Mouse (Mus musculus): ENCODE measurements around the gene Dusp1. TPM values are rescaled to one million over a fixed set of nuclear protein-coding genes. Genes with fewer than 3 reads are reported as not detected.
A peak's percentile ranks its signal among the peaks of the same experiment; 100 is the strongest.

Dusp1 gene
- polyA plus RNA-seq, 1 experiment from 2014 or later = 36.9 TPM

GRCm38 (mm10) chr17:26603311-26603710 is 41.4 kb upstream of the Dusp1 start:
- Histone ChIP-seq H3K27me3 (ENCODE audit: control insufficient read depth, insufficient read depth, low read length) (no peaks in the 10 kb centered on the region), H3K9me3 (ENCODE audit: control insufficient read depth, low read length) (no peaks in the 10 kb centered on the region), H3K36me3 (ENCODE audit: control insufficient read depth, insufficient read depth, low read length) (peaks cover 13% of the 10 kb centered on the region; the same call in 1 of the 2 replicates), H3K4me2 (ENCODE audit: low read length) (no peak overlapping the region), H3K4me1 (ENCODE audit: control insufficient read depth in 2 of 2, insufficient read depth in 2 of 2, low read length in 2 of 2) (peaks cover 22 to 31% of the 10 kb centered on the region in 2 experiments), H3K9ac (ENCODE audit: low read length) (no peak overlapping the region), H3K27ac (replicated peaks in 1 of 2; ENCODE audit: control insufficient read depth in 1 of 2, insufficient read depth in 1 of 2, low read depth in 2 of 2, low read length in 2 of 2) (peak overlapping the region; percentile 13 to 66; a peak in 3 of 4 replicates), H3K4me3 (ENCODE audit: control insufficient read depth in 1 of 2, insufficient read depth in 1 of 2, low read depth in 1 of 2, low read length in 2 of 2) (no peak overlapping the region)
- WGBS = 88% methylated on average over 8 of the region's 8 CpGs
- ATAC-seq (ENCODE audit: insufficient number of reproducible peaks, insufficient read depth, low FRiP score, low read depth) = no peak

- no peaks in the 10 kb centered on the region for H3K27me3 ChIP-seq (ENCODE audit: control insufficient read depth, insufficient read depth, low read length)
- H3K9ac ChIP-seq (ENCODE audit: low read length) = peak overlapping the region; percentile 41; the same call in 1 of the 2 replicates
- peak overlapping the region; percentile 13 to 66 for H3K27ac ChIP-seq (replicated peaks in 1 of 2; ENCODE audit: control insufficient read depth in 1 of 2, insufficient read depth in 1 of 2, low read depth in 2 of 2, low read length in 2 of 2)
- H3K4me3 ChIP-seq (ENCODE audit: control insufficient read depth in 1 of 2, insufficient read depth in 1 of 2, low read depth in 1 of 2, low read length in 2 of 2) = no peak overlapping the region
- ATAC-seq (ENCODE audit: insufficient number of reproducible peaks, insufficient read depth, low FRiP score, low read depth) = no peak
- H3K4me2 ChIP-seq (ENCODE audit: low read length) = no peak overlapping the region
- H3K36me3 ChIP-seq (ENCODE audit: control insufficient read depth, insufficient read depth, low read length) = peaks cover 12% of the 10 kb centered on the region; the same call in 1 of the 2 replicates
- peaks cover 22 to 35% of the 10 kb centered on the region in 2 experiments for H3K4me1 ChIP-seq (ENCODE audit: control insufficient read depth in 2 of 2, insufficient read depth in 2 of 2, low read length in 2 of 2)
- 48% methylated on average over 12 of the region's 12 CpGs for WGBS
- H3K9me3 ChIP-seq (ENCODE audit: control insufficient read depth, low read length) = no peaks in the 10 kb centered on the region
Measured at GRCm38 (mm10) chr17:26602371-26602885, 40.5 kb upstream of the Dusp1 start.

- WGBS = 44% methylated on average over 6 of the region's 6 CpGs
- Histone ChIP-seq H3K4me3 (ENCODE audit: control insufficient read depth in 1 of 2, insufficient read depth in 1 of 2, low read depth in 1 of 2, low read length in 2 of 2) (no peak overlapping the region), H3K4me2 (ENCODE audit: low read length) (no peak overlapping the region), H3K9ac (ENCODE audit: low read length) (peak overlapping the region; percentile 57; the same call in 1 of the 2 replicates), H3K9me3 (ENCODE audit: control insufficient read depth, low read length) (no peaks in the 10 kb centered on the region), H3K4me1 (ENCODE audit: control insufficient read depth in 2 of 2, insufficient read depth in 2 of 2, low read length in 2 of 2) (peaks cover 26 to 40% of the 10 kb centered on the region in 2 experiments), H3K27ac (replicated peaks in 1 of 2; ENCODE audit: control insufficient read depth in 1 of 2, insufficient read depth in 1 of 2, low read depth in 2 of 2, low read length in 2 of 2) (peak overlapping the region; percentile 13 to 66), H3K27me3 (ENCODE audit: control insufficient read depth, insufficient read depth, low read length) (no peaks in the 10 kb centered on the region), H3K36me3 (ENCODE audit: control insufficient read depth, insufficient read depth, low read length) (peaks cover 12% of the 10 kb centered on the region; the same call in 1 of the 2 replicates)
- ATAC-seq (ENCODE audit: insufficient number of reproducible peaks, insufficient read depth, low FRiP score, low read depth) = no peak
Measured at GRCm38 (mm10) chr17:26601926-26602325, 40.0 kb upstream of the Dusp1 start.

GRCm38 (mm10) chr17:26601514-26601913 is 39.6 kb upstream of the Dusp1 start:
- Histone ChIP-seq H3K4me1 (ENCODE audit: control insufficient read depth in 2 of 2, insufficient read depth in 2 of 2, low read length in 2 of 2) (peaks cover 30 to 44% of the 10 kb centered on the region in 2 experiments), H3K27me3 (ENCODE audit: control insufficient read depth, insufficient read depth, low read length) (no peaks in the 10 kb centered on the region), H3K4me3 (ENCODE audit: control insufficient read depth in 1 of 2, insufficient read depth in 1 of 2, low read depth in 1 of 2, low read length in 2 of 2) (no peak overlapping the region), H3K27ac (replicated peaks in 1 of 2; ENCODE audit: control insufficient read depth in 1 of 2, insufficient read depth in 1 of 2, low read depth in 2 of 2, low read length in 2 of 2) (peak overlapping the region; percentile 4 to 66; a peak in 2 of 4 replicates), H3K36me3 (ENCODE audit: control insufficient read depth, insufficient read depth, low read length) (peaks cover 12% of the 10 kb centered on the region; the same call in 1 of the 2 replicates), H3K9me3 (ENCODE audit: control insufficient read depth, low read length) (no peaks in the 10 kb centered on the region), H3K4me2 (ENCODE audit: low read length) (no peak overlapping the region), H3K9ac (ENCODE audit: low read length) (peak overlapping the region; percentile 57)
- 57% methylated on average over 6 of the region's 6 CpGs for WGBS
- ATAC-seq (ENCODE audit: insufficient number of reproducible peaks, insufficient read depth, low FRiP score, low read depth) = no peak

GRCm38 (mm10) chr17:26600913-26601447 is 39.1 kb upstream of the Dusp1 start:
- H3K9ac ChIP-seq (ENCODE audit: low read length) = peak overlapping the region; percentile 57

GRCm38 (mm10) chr17:26598845-26599244 is 36.9 kb upstream of the Dusp1 start:
- Histone ChIP-seq H3K9ac (ENCODE audit: low read length) (no peak overlapping the region), H3K4me1 (ENCODE audit: control insufficient read depth in 2 of 2, insufficient read depth in 2 of 2, low read length in 2 of 2) (peaks cover 54 to 70% of the 10 kb centered on the region in 2 experiments), H3K36me3 (ENCODE audit: control insufficient read depth, insufficient read depth, low read length) (peaks cover 5% of the 10 kb centered on the region; the same call in 1 of the 2 replicates), H3K4me2 (ENCODE audit: low read length) (no peak overlapping the region), H3K27ac (replicated peaks in 1 of 2; ENCODE audit: control insufficient read depth in 1 of 2, insufficient read depth in 1 of 2, low read depth in 2 of 2, low read length in 2 of 2) (no peak overlapping the region), H3K4me3 (ENCODE audit: control insufficient read depth in 1 of 2, insufficient read depth in 1 of 2, low read depth in 1 of 2, low read length in 2 of 2) (no peak overlapping the region), H3K9me3 (ENCODE audit: control insufficient read depth, low read length) (no peaks in the 10 kb centered on the region), H3K27me3 (ENCODE audit: control insufficient read depth, insufficient read depth, low read length) (no peaks in the 10 kb centered on the region)
- ATAC-seq (ENCODE audit: insufficient number of reproducible peaks, insufficient read depth, low FRiP score, low read depth) = no peak
- 93% methylated on average over 5 of the region's 5 CpGs for WGBS

More at GRCm38 (mm10) chr17:26600913-26601447, 39.1 kb upstream of the Dusp1 start:
- WGBS = 64% methylated on average over 17 of the region's 17 CpGs
- Histone ChIP-seq H3K4me3 (ENCODE audit: control insufficient read depth in 1 of 2, insufficient read depth in 1 of 2, low read depth in 1 of 2, low read length in 2 of 2) (no peak overlapping the region), H3K4me2 (ENCODE audit: low read length) (no peak overlapping the region), H3K27me3 (ENCODE audit: control insufficient read depth, insufficient read depth, low read length) (no peaks in the 10 kb centered on the region), H3K9me3 (ENCODE audit: control insufficient read depth, low read length) (no peaks in the 10 kb centered on the region), H3K36me3 (ENCODE audit: control insufficient read depth, insufficient read depth, low read length) (peaks cover 12% of the 10 kb centered on the region; the same call in 1 of the 2 replicates), H3K27ac (replicated peaks in 1 of 2; ENCODE audit: control insufficient read depth in 1 of 2, insufficient read depth in 1 of 2, low read depth in 2 of 2, low read length in 2 of 2) (peak overlapping the region; percentile 4 to 66; a peak in 2 of 4 replicates), H3K4me1 (ENCODE audit: control insufficient read depth in 2 of 2, insufficient read depth in 2 of 2, low read length in 2 of 2) (peaks cover 35 to 49% of the 10 kb centered on the region in 2 experiments)
- ATAC-seq (ENCODE audit: insufficient number of reproducible peaks, insufficient read depth, low FRiP score, low read depth) = no peak

GRCm38 (mm10) chr17:26596856-26597481 is 35.0 kb upstream of the Dusp1 start:
- H3K27ac ChIP-seq (replicated peaks in 1 of 2; ENCODE audit: control insufficient read depth in 1 of 2, insufficient read depth in 1 of 2, low read depth in 2 of 2, low read length in 2 of 2) = peak overlapping the region; percentile 99 to 100
- no peaks in the 10 kb centered on the region for H3K27me3 ChIP-seq (ENCODE audit: control insufficient read depth, insufficient read depth, low read length)
- no peak overlapping the region for H3K4me3 ChIP-seq (ENCODE audit: control insufficient read depth in 1 of 2, insufficient read depth in 1 of 2, low read depth in 1 of 2, low read length in 2 of 2)
- peaks cover 47 to 62% of the 10 kb centered on the region in 2 experiments for H3K4me1 ChIP-seq (ENCODE audit: control insufficient read depth in 2 of 2, insufficient read depth in 2 of 2, low read length in 2 of 2)
- 53% methylated on average over 6 of the region's 6 CpGs for WGBS
- no peak for ATAC-seq (ENCODE audit: insufficient number of reproducible peaks, insufficient read depth, low FRiP score, low read depth)
- H3K36me3 ChIP-seq (ENCODE audit: control insufficient read depth, insufficient read depth, low read length) = peaks cover 18% of the 10 kb centered on the region; the same call in 1 of the 2 replicates
- no peaks in the 10 kb centered on the region for H3K9me3 ChIP-seq (ENCODE audit: control insufficient read depth, low read length)
- peak overlapping the region; percentile 75 for H3K9ac ChIP-seq (ENCODE audit: low read length)
- peak overlapping the region; percentile 62 for H3K4me2 ChIP-seq (ENCODE audit: low read length)

Measured in heart, embryonic 14.5 days (tissue).